Mouse (Mus musculus): Measurements from ENCODE around the gene Ttpal. TPM values are rescaled to one million over a fixed set of nuclear protein-coding genes. Genes with fewer than 3 reads are reported as not detected.
"Not testable (repeated sequence)": the region's sequence is repeated elsewhere in the genome, so short reads cannot be mapped to it uniquely, and the experiment has no call there.

The Ttpal gene
- polyA plus RNA-seq, 1 experiment = not detected

GRCm38 (mm10) chr2:163644575-163645385, 42.7 kb downstream of the Ttpal start, which contains the start of gene Serinc3:
Gene Serinc3 (minus strand): TSS chr2:163645131.
- Histone ChIP-seq H3K27ac (ENCODE audit: insufficient read depth, low read depth, low read length) (peak within 1 kb of the TSS; percentile 85), H3K4me1 (ENCODE audit: control insufficient read depth, insufficient read depth, low read length) (peaks cover 9% of the 10 kb centered on the region), H3K4me3 (ENCODE audit: insufficient read depth, low read depth, low read length) (peak within 1 kb of the TSS; percentile 75)
- TF ChIP-seq CTCF (IDR thresholded peaks at IDR 0.05; ENCODE audit: insufficient read depth, low read depth, low read length) = peak; percentile 38; the same call in 1 of the 2 replicates
- peak; percentile 98 for TF ChIP-seq POLR2A (IDR thresholded peaks at IDR 0.05; ENCODE audit: insufficient read depth, low read depth, low read length)
- whole genome bisulfite sequencing = under 1% methylated on average over 74 of the region's 74 CpGs

GRCm38 (mm10) chr2:163645700-163646460, 43.8 kb downstream of the Ttpal start:
- 81% methylated on average over 11 of the region's 11 CpGs for WGBS
- Histone ChIP-seq H3K4me1 (ENCODE audit: control insufficient read depth, insufficient read depth, low read length) (peaks cover 9% of the 10 kb centered on the region), H3K27ac (ENCODE audit: insufficient read depth, low read depth, low read length) (no peak overlapping the region), H3K4me3 (ENCODE audit: insufficient read depth, low read depth, low read length) (no peak overlapping the region)
- no peak for TF ChIP-seq CTCF (IDR thresholded peaks at IDR 0.05; ENCODE audit: insufficient read depth, low read depth, low read length)
- no peak for TF ChIP-seq POLR2A (IDR thresholded peaks at IDR 0.05; ENCODE audit: insufficient read depth, low read depth, low read length)

- TF ChIP-seq POLR2A (IDR thresholded peaks at IDR 0.05; ENCODE audit: insufficient read depth, low read depth, low read length) (no peak), CTCF (IDR thresholded peaks at IDR 0.05; ENCODE audit: insufficient read depth, low read depth, low read length) (no peak)
- WGBS = 94% methylated on average over 5 of the region's 5 CpGs
- H3K4me3 ChIP-seq (ENCODE audit: insufficient read depth, low read depth, low read length) = no peak overlapping the region
- no peak overlapping the region for H3K27ac ChIP-seq (ENCODE audit: insufficient read depth, low read depth, low read length)
- H3K4me1 ChIP-seq (ENCODE audit: control insufficient read depth, insufficient read depth, low read length) = peaks cover 6% of the 10 kb centered on the region
These were observed 44.5 kb downstream of the Ttpal start for GRCm38 (mm10) chr2:163646461-163647080.

- WGBS = 98% methylated on average over 8 of the region's 12 CpGs
- not testable (repeated sequence) for H3K4me3 ChIP-seq (ENCODE audit: insufficient read depth, low read depth, low read length); H3K27ac ChIP-seq (ENCODE audit: insufficient read depth, low read depth, low read length)
- peaks cover 11% of the 10 kb centered on the region for H3K4me1 ChIP-seq (ENCODE audit: control insufficient read depth, insufficient read depth, low read length)
These were observed 53.6 kb downstream of the Ttpal start for GRCm38 (mm10) chr2:163655699-163656098.

DNA sequence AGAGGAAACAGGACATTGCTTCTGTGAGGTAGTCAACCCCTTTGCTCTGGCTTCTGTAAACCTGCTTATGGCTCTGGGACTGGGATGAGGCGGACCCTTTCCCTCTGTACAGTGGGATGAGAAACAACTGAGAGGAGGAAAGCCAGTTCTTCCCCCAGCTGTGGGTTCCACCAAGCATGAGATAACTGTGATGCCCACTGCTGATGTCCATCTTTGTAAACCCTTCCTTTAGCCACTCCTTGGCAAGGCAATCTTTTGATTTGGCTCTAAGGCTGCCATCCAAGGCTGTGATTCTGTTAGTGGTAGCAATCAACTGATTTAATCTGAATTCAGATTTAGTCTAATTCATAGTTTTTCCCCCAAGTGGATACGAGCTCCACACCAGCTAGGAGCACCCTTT, 55.4 kb downstream of the Ttpal start:
- H3K27ac ChIP-seq (ENCODE audit: insufficient read depth, low read depth, low read length) = no peak overlapping the region
- H3K4me1 ChIP-seq (ENCODE audit: control insufficient read depth, insufficient read depth, low read length) = peaks cover 27% of the 10 kb centered on the region
- WGBS = 86% methylated on average over 2 of the region's 2 CpGs
- H3K4me3 ChIP-seq (ENCODE audit: insufficient read depth, low read depth, low read length) = no peak overlapping the region
- TF ChIP-seq CTCF (IDR thresholded peaks at IDR 0.05; ENCODE audit: insufficient read depth, low read depth, low read length) (no peak), POLR2A (IDR thresholded peaks at IDR 0.05; ENCODE audit: insufficient read depth, low read depth, low read length) (no peak)

GRCm38 (mm10) chr2:163657975-163658886, 56.1 kb downstream of the Ttpal start, which contains the start of gene Pkig:
Gene Pkig (plus strand): TSS chr2:163658386.
- TF ChIP-seq CTCF (IDR thresholded peaks at IDR 0.05; ENCODE audit: insufficient read depth, low read depth, low read length) (no peak), POLR2A (IDR thresholded peaks at IDR 0.05; ENCODE audit: insufficient read depth, low read depth, low read length) (peak; percentile 69; the same call in 1 of the 2 replicates)
- WGBS = under 1% methylated on average over 71 of the region's 71 CpGs
- peak within 1 kb of the TSS; percentile 82 for H3K4me3 ChIP-seq (ENCODE audit: insufficient read depth, low read depth, low read length)
- H3K4me1 ChIP-seq (ENCODE audit: control insufficient read depth, insufficient read depth, low read length) = peaks cover 27% of the 10 kb centered on the region
- H3K27ac ChIP-seq (ENCODE audit: insufficient read depth, low read depth, low read length) = peak within 1 kb of the TSS; percentile 82

DNA sequence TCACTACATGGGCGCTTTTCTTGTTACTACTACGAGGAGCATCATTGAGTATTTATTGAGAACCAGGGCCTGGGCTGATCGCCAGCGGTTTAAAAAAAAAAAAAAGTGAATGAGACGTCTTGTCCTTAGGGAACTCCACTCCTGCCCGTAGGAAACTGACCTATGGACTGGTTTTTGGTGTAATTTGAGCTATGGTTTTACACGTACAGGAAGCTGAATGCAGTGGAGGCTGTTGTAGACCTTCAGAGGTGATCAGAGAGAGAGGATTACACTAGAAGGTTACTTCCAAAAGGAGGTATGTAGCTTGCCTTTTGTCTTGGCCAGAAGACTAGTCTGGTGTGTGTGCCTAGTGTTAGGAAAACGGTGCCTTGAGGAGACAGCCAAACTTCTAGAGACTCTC, 56.8 kb downstream of the Ttpal start:
- H3K27ac ChIP-seq (ENCODE audit: insufficient read depth, low read depth, low read length) = peak overlapping the region; percentile 82
- WGBS = 1% methylated on average over 8 of the region's 8 CpGs

DNA sequence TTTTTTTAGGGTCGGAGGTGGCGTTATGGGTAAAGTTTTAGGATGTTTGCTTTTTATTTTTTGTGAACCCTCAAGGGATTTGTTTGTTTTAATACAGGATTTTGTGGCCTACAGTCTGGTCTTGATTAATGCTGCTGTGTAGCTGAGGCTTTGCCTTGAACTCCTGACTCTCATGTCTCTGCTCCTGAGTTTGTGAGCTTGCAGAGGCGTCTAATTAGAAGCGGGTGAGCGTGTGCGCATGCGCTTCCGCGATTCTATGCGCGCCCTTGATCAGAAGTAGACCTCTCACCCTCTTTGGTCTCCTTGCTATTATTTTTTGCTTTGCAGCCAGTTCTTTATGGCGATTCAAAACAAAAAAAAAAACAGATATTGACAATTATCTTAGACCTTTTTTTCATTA, 57.3 kb downstream of the Ttpal start:
- Histone ChIP-seq H3K4me1 (ENCODE audit: control insufficient read depth, insufficient read depth, low read length) (peaks cover 28% of the 10 kb centered on the region), H3K4me3 (ENCODE audit: insufficient read depth, low read depth, low read length) (peak overlapping the region; percentile 34), H3K27ac (ENCODE audit: insufficient read depth, low read depth, low read length) (peak overlapping the region; percentile 82)
- WGBS = 56% methylated on average over 12 of the region's 12 CpGs
- TF ChIP-seq POLR2A (IDR thresholded peaks at IDR 0.05; ENCODE audit: insufficient read depth, low read depth, low read length) (no peak), CTCF (IDR thresholded peaks at IDR 0.05; ENCODE audit: insufficient read depth, low read depth, low read length) (no peak)

More for the DNA sequence above, 56.8 kb downstream of the Ttpal start:
- H3K4me3 ChIP-seq (ENCODE audit: insufficient read depth, low read depth, low read length) = peak overlapping the region; percentile 82
- peaks cover 27% of the 10 kb centered on the region for H3K4me1 ChIP-seq (ENCODE audit: control insufficient read depth, insufficient read depth, low read length)
- TF ChIP-seq CTCF (IDR thresholded peaks at IDR 0.05; ENCODE audit: insufficient read depth, low read depth, low read length) = no peak
- TF ChIP-seq POLR2A (IDR thresholded peaks at IDR 0.05; ENCODE audit: insufficient read depth, low read depth, low read length) = no peak
